In genomic region chr8:126519447-126519975, GRCm38 (mm10) we compare ENCODE assay signal across 13 mouse cellular contexts. TPM values are rescaled to one million over a fixed set of nuclear protein-coding genes. Genes with fewer than 3 reads are reported as not detected.
A peak's percentile ranks its signal among the peaks of the same experiment; 100 is the strongest.
DNase-seq lines count a peak whose midpoint lies in the region; ATAC-seq and TF ChIP-seq lines count a peak whose summit lies in the region.
"Had no signal": no experiment of that assay in that cellular context is flagged by ENCODE, and none has a peak within 500 bp of the region (broad histone marks: within the 10 kb centered on the region; RNA-seq: fewer than 3 reads in every experiment).

No protein-coding gene starts in this region.

- H3K27ac ChIP-seq in hindbrain, postnatal 0 days: no peak overlapping the region
- H3K27ac ChIP-seq in hindbrain, embryonic 14.5 days: no peak overlapping the region
- no peak overlapping the region for H3K27ac ChIP-seq in lung, embryonic 14.5 days (ENCODE audit: low read depth)
- H3K27ac ChIP-seq in MEL (ENCODE audit: control insufficient read depth, low read depth, low read length): no peak overlapping the region
- peak overlapping the region; percentile 22; the same call in 1 of the 2 replicates for H3K27ac ChIP-seq in stomach, embryonic 15.5 days
- H3K27ac ChIP-seq: embryonic facial prominence, embryonic 13.5 days had no signal

- H3K4me3 ChIP-seq in hindbrain, postnatal 0 days (ENCODE audit: low read length): no peak overlapping the region
- H3K4me3 ChIP-seq in hindbrain, embryonic 14.5 days (replicated peaks; ENCODE audit: low read length): no peak overlapping the region
- H3K4me3 ChIP-seq in lung, embryonic 14.5 days (ENCODE audit: low read depth, low read length): no peak overlapping the region
- H3K4me3 ChIP-seq in MEL (ENCODE audit: control insufficient read depth in 1 of 2, insufficient read depth in 1 of 2, low read depth in 2 of 2, low read length in 2 of 2): no peak overlapping the region
- H3K4me3 ChIP-seq in stomach, embryonic 15.5 days (replicated peaks): no peak overlapping the region
- H3K4me3 ChIP-seq: embryonic facial prominence, embryonic 13.5 days had no signal

- H3K79me2 ChIP-seq in MEL (ENCODE audit: control insufficient read depth, insufficient read depth, low read length, poor library complexity): no peaks in the 10 kb centered on the region

- no peak for TF ChIP-seq POLR2A in MEL (IDR thresholded peaks at IDR 0.05; ENCODE audit: control insufficient read depth in 1 of 2, insufficient read depth in 1 of 2, low read depth in 1 of 2, low read length in 2 of 2, poor library complexity in 1 of 2)

- H3K27me3 ChIP-seq in hindbrain, postnatal 0 days (ENCODE audit: insufficient read depth, low read length): no peaks in the 10 kb centered on the region
- H3K27me3 ChIP-seq in hindbrain, embryonic 14.5 days (ENCODE audit: control insufficient read depth, insufficient read depth, low read length): no peaks in the 10 kb centered on the region
- no peaks in the 10 kb centered on the region for H3K27me3 ChIP-seq in lung, embryonic 14.5 days (ENCODE audit: insufficient read depth, low read length)
- H3K27me3 ChIP-seq in MEL (ENCODE audit: control insufficient read depth in 1 of 2, insufficient read depth in 2 of 2, low read length in 2 of 2): no peaks in the 10 kb centered on the region
- H3K27me3 ChIP-seq in stomach, embryonic 15.5 days (replicated peaks): no peaks in the 10 kb centered on the region
- H3K27me3 ChIP-seq: embryonic facial prominence, embryonic 13.5 days had no signal

- DNase-seq in hindbrain, postnatal 0 days (ENCODE audit: low spot score): no peak
- DNase-seq in hindbrain, embryonic 14.5 days (ENCODE audit: low spot score): no peak
- no peak for DNase-seq in lung, embryonic 14.5 days
- DNase-seq in lung, postnatal 4 days: no peak
- peak; percentile 32 for DNase-seq in MEL (ENCODE audit: low read depth, low spot score)
- DNase-seq in ovary, postnatal 14 days (ENCODE audit: low spot score): no peak
- no peak for DNase-seq in kidney, postnatal 25 days
- DNase-seq: cerebellum, adult 9-11 months; heart, postnatal 4 days; kidney, adult 11 months had no signal

- ATAC-seq in hindbrain, postnatal 0 days: no peak
- no peak for ATAC-seq in hindbrain, embryonic 14.5 days (ENCODE audit: low FRiP score)
- ATAC-seq in lung, embryonic 14.5 days (ENCODE audit: insufficient read depth): no peak
- no peak for ATAC-seq in stomach, embryonic 15.5 days (ENCODE audit: insufficient read depth, low FRiP score, low read depth)

- no peak overlapping the region for H3K9ac ChIP-seq in hindbrain, postnatal 0 days (replicated peaks; ENCODE audit: low read length)
- no peak overlapping the region for H3K9ac ChIP-seq in hindbrain, embryonic 14.5 days
- no peak overlapping the region for H3K9ac ChIP-seq in lung, embryonic 14.5 days
- H3K9ac ChIP-seq in MEL (ENCODE audit: control insufficient read depth, low read depth, low read length, poor library complexity, severe bottlenecking): no peak overlapping the region
- no peak overlapping the region for H3K9ac ChIP-seq in stomach, embryonic 15.5 days
- H3K9ac ChIP-seq: embryonic facial prominence, embryonic 13.5 days had no signal

- H3K4me2 ChIP-seq in hindbrain, postnatal 0 days (ENCODE audit: low read depth, low read length): no peak overlapping the region
- no peak overlapping the region for H3K4me2 ChIP-seq in hindbrain, embryonic 14.5 days (replicated peaks)
- H3K4me2 ChIP-seq in lung, embryonic 14.5 days: no peak overlapping the region
- H3K4me2 ChIP-seq in stomach, embryonic 15.5 days: no peak overlapping the region
- H3K4me2 ChIP-seq: embryonic facial prominence, embryonic 13.5 days; heart, embryonic 11.5 days had no signal

- WGBS in hindbrain, postnatal 0 days: 90% methylated on average over 4 of the region's 4 CpGs
- 92% methylated on average over 4 of the region's 4 CpGs for WGBS in hindbrain, embryonic 14.5 days
- WGBS in lung, embryonic 14.5 days: 86% methylated on average over 4 of the region's 4 CpGs
- WGBS in stomach, embryonic 15.5 days: 90% methylated on average over 4 of the region's 4 CpGs

- no peaks in the 10 kb centered on the region for H3K36me3 ChIP-seq in hindbrain, postnatal 0 days (ENCODE audit: insufficient read depth, low read length)
- no peaks in the 10 kb centered on the region for H3K36me3 ChIP-seq in hindbrain, embryonic 14.5 days (replicated peaks; ENCODE audit: control insufficient read depth, insufficient read depth)
- H3K36me3 ChIP-seq in lung, embryonic 14.5 days (ENCODE audit: insufficient read depth): no peaks in the 10 kb centered on the region
- peaks cover 0 to 4% of the 10 kb centered on the region in 2 experiments; a peak in 2 of 4 replicates for H3K36me3 ChIP-seq in MEL (ENCODE audit: control insufficient read depth in 1 of 2, insufficient read depth in 2 of 2, low read length in 2 of 2)
- no peaks in the 10 kb centered on the region for H3K36me3 ChIP-seq in stomach, embryonic 15.5 days
- H3K36me3 ChIP-seq: embryonic facial prominence, embryonic 13.5 days had no signal

- peak; percentile 23; the same call in 1 of the 2 replicates for TF ChIP-seq CTCF in hindbrain, postnatal 0 days (IDR thresholded peaks at IDR 0.05; ENCODE audit: low read depth)
- TF ChIP-seq CTCF in lung, embryonic 14.5 days (IDR thresholded peaks at IDR 0.05; ENCODE audit: low read depth): 0 out of 2 replicates have a peak, but pooled peaks have one; percentile 14
- TF ChIP-seq CTCF in MEL (IDR thresholded peaks at IDR 0.05 in 2 of 3, conservative IDR thresholded peaks at IDR 0.05 in 1 of 3; ENCODE audit: control insufficient read depth in 1 of 3, insufficient read depth in 1 of 3, low read depth in 2 of 3, low read length in 3 of 3, poor library complexity in 1 of 3, severe bottlenecking in 1 of 3): peak; percentile 17 to 44 (median 20); a peak in 5 of 6 replicates

- no peak; the same call in 1 of the 2 replicates for TF ChIP-seq RAD21 in MEL (IDR thresholded peaks at IDR 0.05; ENCODE audit: low read depth, low read length)

- no peaks in the 10 kb centered on the region for H3K9me3 ChIP-seq in hindbrain, postnatal 0 days (ENCODE audit: low read length)
- no peaks in the 10 kb centered on the region for H3K9me3 ChIP-seq in hindbrain, embryonic 14.5 days (ENCODE audit: control insufficient read depth, low read length)
- H3K9me3 ChIP-seq in lung, embryonic 14.5 days (ENCODE audit: low read depth, low read length): no peaks in the 10 kb centered on the region
- H3K9me3 ChIP-seq in MEL (replicated peaks; ENCODE audit: insufficient read depth, low read length): no peaks in the 10 kb centered on the region
- no peaks in the 10 kb centered on the region for H3K9me3 ChIP-seq in stomach, embryonic 15.5 days
- H3K9me3 ChIP-seq: embryonic facial prominence, embryonic 13.5 days had no signal

- TF ChIP-seq EP300 in MEL (IDR thresholded peaks at IDR 0.05; ENCODE audit: low read depth in 1 of 2, low read length in 2 of 2): no peak

- H3K4me1 ChIP-seq in hindbrain, postnatal 0 days (ENCODE audit: insufficient read depth, low read length): peaks cover 8% of the 10 kb centered on the region
- peaks cover 14% of the 10 kb centered on the region for H3K4me1 ChIP-seq in hindbrain, embryonic 14.5 days (replicated peaks; ENCODE audit: control insufficient read depth, insufficient read depth, low read length)
- H3K4me1 ChIP-seq in lung, embryonic 14.5 days (ENCODE audit: insufficient read depth): peaks cover 16% of the 10 kb centered on the region
- peaks cover 8 to 16% of the 10 kb centered on the region in 2 experiments for H3K4me1 ChIP-seq in MEL (ENCODE audit: control insufficient read depth in 1 of 2, insufficient read depth in 2 of 2, low read length in 2 of 2)
- H3K4me1 ChIP-seq in stomach, embryonic 15.5 days: peaks cover 14% of the 10 kb centered on the region; the same call in 1 of the 2 replicates

TF ChIP-seq in MEL, 35 proteins besides CTCF, POLR2A, EP300 and RAD21:
- TF ChIP-seq ZNF384 (IDR thresholded peaks at IDR 0.05; ENCODE audit: low read depth, low read length): peak; percentile 66
- TF ChIP-seq E2F4 (IDR thresholded peaks at IDR 0.05; ENCODE audit: borderline replicate concordance, low read depth, low read length): no peak
- TF ChIP-seq SMC3 (IDR thresholded peaks at IDR 0.05; ENCODE audit: low read depth, low read length): 0 out of 2 replicates have a peak, but pooled peaks have one; percentile 4

RNA-seq across cellular contexts. Expression of gene Tarbp1, which starts 44.6 kb away (rescaled TPM):
- total RNA-seq in hindbrain, postnatal 0 days (2014; rRNA removed): 5.0 and 7.6 TPM in 2 replicates
- 1.2 TPM in 2 replicates for polyA plus RNA-seq in hindbrain, postnatal 0 days (2015; fragmentation: Nextera tagmentation; extraction: Ambion mirVana)
- 2.2 and 2.5 TPM in 2 replicates for polyA plus RNA-seq in hindbrain, embryonic 14.5 days (2014; fragmentation: Nextera tagmentation; extraction: Ambion mirVana)
- polyA plus RNA-seq in lung, embryonic 14.5 days (2014; fragmentation: Nextera tagmentation; extraction: Ambion mirVana): 5.0 TPM in 2 replicates
- total RNA-seq in MEL (2012; rRNA removed): 5.4 and 6.0 TPM in 2 replicates
- polyA plus RNA-seq in MEL (2012; ENCODE audit: insufficient read depth in 1 of 2, insufficient read length in 2 of 2, low read depth in 1 of 2, low replicate concordance in 2 of 2, missing spikeins in 1 of 2): 1 to 10 TPM in 1 of 2 experiments, not detected in 1; 8.4 TPM
- 2.6 and 3.0 TPM in 2 replicates for polyA plus RNA-seq in stomach, embryonic 15.5 days (2015; fragmentation: Nextera tagmentation; extraction: Ambion mirVana)
